Mouse (Mus musculus): ENCODE data around the gene Kcnb1. TPM values are rescaled to one million over a fixed set of nuclear protein-coding genes. Genes with fewer than 3 reads are reported as not detected.

Kcnb1 gene
- polyA plus RNA-seq, 1 experiment from 2014 or later, result 0.16 TPM

- no peak overlapping the region for H3K27ac ChIP-seq
- H3K4me2 ChIP-seq, result no peak overlapping the region
- H3K36me3 ChIP-seq, result no peaks in the 10 kb centered on the region
- ATAC-seq (ENCODE audit: low read depth) (no peak), DNase-seq (peak; percentile 21)
- no peaks in the 10 kb centered on the region for H3K27me3 ChIP-seq
- WGBS (ENCODE audit: insufficient replicate concordance), result 18% methylated on average over 7 of the region's 7 CpGs
- H3K9ac ChIP-seq, result no peak overlapping the region
- H3K4me1 ChIP-seq (replicated peaks), result no peaks in the 10 kb centered on the region
- H3K9me3 ChIP-seq (replicated peaks), result no peaks in the 10 kb centered on the region
- no peak overlapping the region for H3K4me3 ChIP-seq (replicated peaks)
Observed at GRCm38 (mm10) chr2:167222152-167222551, 32.2 kb upstream of the Kcnb1 start.

GRCm38 (mm10) chr2:167221159-167221845 lies 31.3 kb upstream of the Kcnb1 start:
- H3K9ac ChIP-seq, result no peak overlapping the region

GRCm38 (mm10) chr2:167220736-167221135 lies 30.8 kb upstream of the Kcnb1 start:
- WGBS (ENCODE audit: insufficient replicate concordance), result 72% methylated on average over 5 of the region's 5 CpGs
- Histone ChIP-seq H3K36me3 (no peaks in the 10 kb centered on the region), H3K4me1 (replicated peaks) (no peaks in the 10 kb centered on the region), H3K27me3 (no peaks in the 10 kb centered on the region), H3K4me2 (no peak overlapping the region), H3K4me3 (replicated peaks) (no peak overlapping the region), H3K27ac (no peak overlapping the region), H3K9me3 (replicated peaks) (no peaks in the 10 kb centered on the region), H3K9ac (no peak overlapping the region)
- DNase-seq, result no peak
- no peak for ATAC-seq (ENCODE audit: low read depth)

More at GRCm38 (mm10) chr2:167221159-167221845, 31.3 kb upstream of the Kcnb1 start:
- ATAC-seq (ENCODE audit: low read depth), result no peak
- Histone ChIP-seq H3K9me3 (replicated peaks) (no peaks in the 10 kb centered on the region), H3K27ac (no peak overlapping the region), H3K4me2 (no peak overlapping the region), H3K36me3 (no peaks in the 10 kb centered on the region), H3K27me3 (no peaks in the 10 kb centered on the region), H3K4me1 (replicated peaks) (no peaks in the 10 kb centered on the region), H3K4me3 (replicated peaks) (no peak overlapping the region)
- DNase-seq, result no peak
- WGBS (ENCODE audit: insufficient replicate concordance), result 65% methylated on average over 13 of the region's 13 CpGs

GRCm38 (mm10) chr2:167219154-167219775 lies 29.3 kb upstream of the Kcnb1 start:
- no peak for ATAC-seq (ENCODE audit: low read depth)
- WGBS (ENCODE audit: insufficient replicate concordance), result 34% methylated on average over 8 of the region's 8 CpGs

GRCm38 (mm10) chr2:167213666-167214065 lies 23.7 kb upstream of the Kcnb1 start:
- Histone ChIP-seq H3K27ac (no peak overlapping the region), H3K9me3 (replicated peaks) (no peaks in the 10 kb centered on the region), H3K9ac (no peak overlapping the region), H3K4me1 (replicated peaks) (no peaks in the 10 kb centered on the region), H3K4me3 (replicated peaks) (no peak overlapping the region), H3K4me2 (no peak overlapping the region), H3K36me3 (no peaks in the 10 kb centered on the region), H3K27me3 (no peaks in the 10 kb centered on the region)
- WGBS (ENCODE audit: insufficient replicate concordance), result 78% methylated on average over 12 of the region's 12 CpGs
- DNase-seq, result no peak
- ATAC-seq (ENCODE audit: low read depth), result no peak

More at GRCm38 (mm10) chr2:167219154-167219775, 29.3 kb upstream of the Kcnb1 start:
- Histone ChIP-seq H3K27ac (no peak overlapping the region), H3K4me3 (replicated peaks) (no peak overlapping the region), H3K4me2 (no peak overlapping the region), H3K4me1 (replicated peaks) (no peaks in the 10 kb centered on the region), H3K36me3 (no peaks in the 10 kb centered on the region), H3K9me3 (replicated peaks) (no peaks in the 10 kb centered on the region), H3K27me3 (no peaks in the 10 kb centered on the region), H3K9ac (no peak overlapping the region)
- peak; percentile 17 for DNase-seq

GRCm38 (mm10) chr2:167213076-167213475 lies 23.1 kb upstream of the Kcnb1 start:
- Histone ChIP-seq H3K36me3 (no peaks in the 10 kb centered on the region), H3K9me3 (replicated peaks) (no peaks in the 10 kb centered on the region), H3K9ac (no peak overlapping the region), H3K27me3 (no peaks in the 10 kb centered on the region), H3K4me1 (replicated peaks) (no peaks in the 10 kb centered on the region), H3K4me3 (replicated peaks) (no peak overlapping the region), H3K4me2 (no peak overlapping the region), H3K27ac (no peak overlapping the region)
- WGBS (ENCODE audit: insufficient replicate concordance), result 71% methylated on average over 3 of the region's 3 CpGs
- DNase-seq (no peak), ATAC-seq (ENCODE audit: low read depth) (no peak)

GRCm38 (mm10) chr2:167212551-167212950 lies 22.6 kb upstream of the Kcnb1 start:
- Histone ChIP-seq H3K36me3 (no peaks in the 10 kb centered on the region), H3K9me3 (replicated peaks) (no peaks in the 10 kb centered on the region), H3K4me2 (no peak overlapping the region), H3K9ac (no peak overlapping the region), H3K27ac (no peak overlapping the region), H3K27me3 (no peaks in the 10 kb centered on the region), H3K4me3 (replicated peaks) (no peak overlapping the region), H3K4me1 (replicated peaks) (no peaks in the 10 kb centered on the region)
- ATAC-seq (ENCODE audit: low read depth) (no peak), DNase-seq (no peak)
- 74% methylated on average over 6 of the region's 6 CpGs for WGBS (ENCODE audit: insufficient replicate concordance)

GRCm38 (mm10) chr2:167212089-167212488 lies 22.1 kb upstream of the Kcnb1 start:
- Histone ChIP-seq H3K36me3 (no peaks in the 10 kb centered on the region), H3K4me1 (replicated peaks) (no peaks in the 10 kb centered on the region), H3K4me3 (replicated peaks) (no peak overlapping the region), H3K27me3 (no peaks in the 10 kb centered on the region), H3K9ac (no peak overlapping the region), H3K27ac (no peak overlapping the region), H3K9me3 (replicated peaks) (no peaks in the 10 kb centered on the region), H3K4me2 (no peak overlapping the region)
- no peak for ATAC-seq (ENCODE audit: low read depth)
- WGBS (ENCODE audit: insufficient replicate concordance), result 62% methylated on average over 3 of the region's 3 CpGs
- DNase-seq, result no peak

DNA sequence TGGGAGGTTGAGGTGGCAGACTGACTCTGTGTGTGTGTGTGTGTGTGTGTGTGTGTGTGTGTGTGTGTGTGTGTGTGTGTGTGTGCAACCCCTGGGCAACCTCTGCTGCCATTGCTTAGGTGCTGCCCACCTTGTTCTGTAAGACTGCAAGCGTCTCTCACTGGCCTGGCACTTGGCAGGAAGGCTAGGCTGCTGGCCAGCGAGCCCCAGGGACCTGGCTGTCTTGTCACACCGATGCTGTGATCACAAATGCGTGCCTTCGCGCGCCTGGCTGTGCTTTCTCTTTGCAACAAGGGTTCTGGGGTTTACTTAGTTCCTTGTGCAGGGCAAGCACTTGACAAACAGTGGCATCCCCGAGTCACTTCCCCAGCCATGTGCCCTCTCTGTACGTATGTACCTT lies 19.9 kb upstream of the Kcnb1 start:
- H3K36me3 ChIP-seq, result no peaks in the 10 kb centered on the region
- H3K4me3 ChIP-seq (replicated peaks), result no peak overlapping the region
- no peak overlapping the region for H3K9ac ChIP-seq
- ATAC-seq (ENCODE audit: low read depth), result no peak
- no peak overlapping the region for H3K27ac ChIP-seq
- H3K4me2 ChIP-seq, result no peak overlapping the region
- 63% methylated on average over 9 of the region's 9 CpGs for WGBS (ENCODE audit: insufficient replicate concordance)
- no peaks in the 10 kb centered on the region for H3K27me3 ChIP-seq
- H3K4me1 ChIP-seq (replicated peaks), result no peaks in the 10 kb centered on the region
- no peak for DNase-seq
- no peaks in the 10 kb centered on the region for H3K9me3 ChIP-seq (replicated peaks)

- WGBS (ENCODE audit: insufficient replicate concordance), result 51% methylated on average over 3 of the region's 3 CpGs
- Histone ChIP-seq H3K4me1 (replicated peaks) (no peaks in the 10 kb centered on the region), H3K4me2 (no peak overlapping the region), H3K4me3 (replicated peaks) (no peak overlapping the region), H3K36me3 (no peaks in the 10 kb centered on the region), H3K27ac (no peak overlapping the region), H3K9ac (no peak overlapping the region), H3K27me3 (no peaks in the 10 kb centered on the region), H3K9me3 (replicated peaks) (no peaks in the 10 kb centered on the region)
- ATAC-seq (ENCODE audit: low read depth), result no peak
- no peak for DNase-seq
Observed at GRCm38 (mm10) chr2:167208984-167209383, 19.0 kb upstream of the Kcnb1 start.

DNA sequence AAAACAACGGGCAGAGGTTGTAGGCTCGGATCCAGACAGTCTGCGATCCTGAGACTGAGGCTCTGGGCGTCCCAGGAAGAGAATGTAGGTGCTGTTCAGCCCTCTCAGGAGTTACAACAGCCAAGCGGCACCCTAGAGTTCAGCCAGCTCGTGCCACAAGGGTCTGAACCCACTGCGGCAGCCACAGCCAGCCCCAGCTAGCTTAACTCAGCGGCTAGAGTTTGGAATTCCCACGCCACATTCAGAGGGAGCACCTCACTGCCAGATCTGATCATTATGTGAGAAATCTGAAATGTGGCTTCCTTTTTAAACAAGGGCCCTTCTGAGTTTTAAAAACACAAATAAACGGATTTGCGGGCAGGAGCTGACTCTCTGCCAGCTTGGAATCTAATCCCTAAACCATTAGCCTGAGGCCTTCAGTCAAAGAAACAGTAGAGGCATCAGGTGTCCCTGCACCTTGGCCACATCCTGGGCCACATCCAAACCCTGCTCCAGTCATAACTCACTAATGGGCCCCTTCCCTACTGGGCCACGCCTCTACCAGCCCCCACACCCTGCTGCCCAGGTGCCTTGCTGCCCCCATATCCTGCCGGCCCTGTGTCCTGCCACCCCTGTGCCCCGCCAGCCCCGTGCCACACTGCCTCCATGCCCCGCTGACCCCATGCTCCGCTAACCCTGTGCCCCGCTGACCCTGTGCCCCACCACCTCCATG lies 16.1 kb upstream of the Kcnb1 start:
- Histone ChIP-seq H3K27ac (no peak overlapping the region), H3K36me3 (no peaks in the 10 kb centered on the region), H3K27me3 (no peaks in the 10 kb centered on the region), H3K9me3 (replicated peaks) (no peaks in the 10 kb centered on the region), H3K4me1 (replicated peaks) (no peaks in the 10 kb centered on the region), H3K4me3 (replicated peaks) (no peak overlapping the region), H3K9ac (no peak overlapping the region), H3K4me2 (no peak overlapping the region)
- no peak for ATAC-seq (ENCODE audit: low read depth)
- 69% methylated on average over 18 of the region's 18 CpGs for WGBS (ENCODE audit: insufficient replicate concordance)
- no peak for DNase-seq

Measured in liver, embryonic 13.5 days (tissue).